Mouse (Mus musculus) retina, embryonic 14.5 days (tissue): ENCODE measurements around the gene Chp1.
"Not testable (repeated sequence)": the region's sequence is repeated elsewhere in the genome, so short reads cannot be mapped to it uniquely, and the experiment has no call there.

Experiments used
- DNase-seq: peaks from one replicate; pipeline ENCODE4 v3.0.0-alpha.2; 2015; ENCODE audit warnings: low spot score

The Chp1 gene

DNA sequence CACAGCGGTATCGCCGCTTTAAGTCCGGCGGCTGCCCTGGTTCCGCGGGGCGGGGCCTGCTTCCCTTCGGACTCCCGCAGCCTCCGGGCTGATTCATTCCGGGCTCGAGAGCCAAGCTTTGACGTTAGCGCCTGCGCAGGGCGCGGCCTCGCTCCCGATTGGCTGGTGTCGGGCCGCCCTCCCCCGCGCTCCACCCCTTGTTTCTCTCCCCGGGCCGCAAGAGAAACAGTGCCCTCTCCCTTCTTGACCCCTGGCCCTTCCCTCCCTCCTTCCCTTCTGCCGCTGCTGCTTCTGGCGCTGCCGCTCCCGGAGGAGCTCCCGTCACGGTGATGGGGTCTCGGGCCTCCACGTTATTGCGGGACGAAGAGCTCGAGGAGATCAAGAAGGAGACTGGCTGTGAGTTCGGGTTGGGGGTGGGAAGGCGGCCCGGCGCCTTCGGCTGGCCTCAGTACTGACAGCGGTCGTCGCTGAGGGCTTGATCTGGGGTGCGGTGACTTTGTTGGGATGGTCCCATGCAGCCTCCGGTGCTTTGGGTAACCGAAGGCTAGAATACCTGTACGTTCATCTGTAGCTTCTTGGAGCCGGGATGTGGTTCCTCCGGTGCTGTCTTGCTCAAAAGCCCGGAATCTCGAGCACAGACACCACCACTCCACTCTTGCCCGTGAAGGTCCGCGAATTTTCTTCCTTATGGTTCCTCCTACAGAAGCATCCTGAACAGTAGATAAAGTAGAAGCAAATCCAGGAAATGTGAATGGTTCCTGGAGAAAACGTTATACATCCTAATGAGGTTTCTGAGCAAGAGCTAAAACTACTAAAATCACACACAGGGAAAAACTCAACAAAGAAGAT, at the start of gene Chp1, which contains the start of gene Exd1:
Gene Chp1 (plus strand): TSS at position 176 of the 849 bp plus-strand sequence.
Gene Exd1 (minus strand): TSS at position 106 of the 849 bp plus-strand sequence.
- peak; percentile 99 for DNase-seq

DNA sequence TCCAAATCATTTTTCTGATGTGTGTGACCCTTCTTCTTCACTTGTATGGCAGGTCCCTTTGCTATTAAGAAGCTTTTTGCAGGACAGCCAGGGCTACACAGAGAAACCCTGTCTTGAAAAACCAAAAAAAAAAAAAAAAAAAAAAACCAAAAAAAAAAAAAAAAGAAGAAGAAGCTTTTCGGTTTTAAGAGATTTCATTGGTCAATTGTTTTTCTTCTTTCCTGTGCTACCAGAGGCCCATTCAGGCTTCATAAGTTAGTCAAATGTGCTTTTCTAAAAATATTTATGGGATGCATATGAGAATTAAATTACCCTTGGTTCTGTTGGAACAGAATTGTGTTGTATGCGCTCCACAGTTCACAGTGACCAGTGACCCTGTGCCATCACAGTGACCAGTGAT, 48.6 kb upstream of the Chp1 start:
- DNase-seq: no peak

DNA sequence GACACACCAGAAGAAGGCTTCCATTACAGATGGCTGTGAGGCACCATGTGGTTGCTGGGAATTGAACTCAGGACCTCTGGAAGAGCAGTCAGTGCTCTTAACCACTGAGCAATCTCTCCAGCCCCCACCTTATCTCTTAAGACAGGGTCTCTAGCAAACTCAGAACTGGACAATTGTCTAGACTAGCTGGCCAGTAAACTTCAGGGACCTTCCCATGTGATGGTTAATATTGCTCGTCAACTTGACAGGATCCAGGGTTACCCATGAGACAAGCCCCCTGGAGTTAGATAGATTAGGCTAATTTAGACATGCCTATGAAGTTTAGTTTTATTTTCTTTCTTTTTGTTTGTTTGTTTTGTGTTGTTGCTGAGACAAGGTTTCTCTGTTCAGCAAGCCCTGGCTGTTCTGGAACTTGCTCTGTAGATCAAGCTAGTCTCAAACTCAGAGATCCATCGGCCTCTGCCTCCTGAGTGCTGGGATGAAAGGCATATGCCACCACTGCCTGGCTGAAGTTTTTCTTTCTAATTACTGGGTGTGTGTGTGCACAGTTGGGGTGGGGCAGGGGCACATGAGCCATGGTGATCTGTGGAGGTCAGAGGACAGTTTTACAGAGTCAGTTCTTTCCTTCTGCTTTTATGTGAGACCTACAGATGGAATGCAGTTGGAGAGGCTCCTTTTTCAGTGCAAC, 46.4 kb upstream of the Chp1 start:
- no peak for DNase-seq

DNA sequence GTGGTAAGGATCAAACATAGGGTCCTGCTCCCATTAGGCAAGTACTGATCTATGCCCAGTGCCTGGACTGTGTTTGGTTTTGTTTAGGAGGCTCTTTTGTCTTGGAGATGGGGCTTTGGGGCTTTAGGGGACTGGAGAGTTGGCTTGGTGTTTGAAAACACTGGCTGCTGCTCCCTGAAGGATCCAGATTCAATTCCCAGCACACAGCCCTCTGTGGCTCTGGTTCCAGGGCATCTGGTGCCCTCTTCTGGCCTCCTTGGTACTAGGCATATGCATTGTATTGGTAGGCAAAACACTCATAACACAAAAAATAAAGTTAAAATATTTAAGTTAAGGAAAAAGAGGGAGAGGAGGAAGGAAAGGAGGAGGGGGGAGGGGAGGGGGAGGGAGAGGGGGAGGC, 40.4 kb upstream of the Chp1 start:
- no peak for DNase-seq

DNA sequence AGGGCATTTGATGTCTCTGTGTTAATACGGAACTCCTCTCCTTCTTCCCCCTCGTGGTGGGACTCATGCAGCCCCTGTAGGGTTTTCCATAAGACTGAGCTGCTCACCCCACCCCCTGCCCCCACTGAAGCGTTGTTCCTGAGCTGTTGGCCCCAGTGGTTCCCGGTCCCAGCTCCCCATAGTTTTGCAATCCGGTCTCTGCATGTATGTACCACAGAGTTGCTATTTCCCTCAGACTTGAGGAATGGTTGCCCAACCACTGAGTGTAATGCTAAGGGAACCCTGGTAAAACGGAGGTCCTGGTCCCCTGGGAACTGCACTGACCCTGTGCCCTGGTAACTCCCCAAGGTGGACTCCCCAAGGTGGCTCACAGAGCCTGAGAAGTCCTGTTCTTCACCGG, 39.0 kb upstream of the Chp1 start:
- not testable (repeated sequence) for DNase-seq

DNA sequence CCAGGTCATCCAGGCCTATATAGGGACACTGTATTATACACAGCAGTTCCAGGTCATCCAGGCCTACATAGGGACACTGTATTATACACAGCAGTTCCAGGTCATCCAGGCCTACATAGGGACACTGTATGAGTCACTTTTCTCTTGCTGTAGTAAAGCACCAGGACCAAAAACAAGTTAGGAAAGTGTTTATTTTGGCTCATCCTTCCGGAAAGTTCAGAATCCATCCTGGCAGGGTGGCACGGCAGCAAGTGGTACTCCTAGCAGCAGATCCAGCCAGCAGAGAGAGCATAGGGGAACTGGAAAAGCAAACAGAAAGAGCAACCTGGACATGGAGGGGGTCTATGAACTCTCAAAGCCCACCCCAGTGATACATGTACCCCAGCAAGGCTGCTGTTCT, 36.6 kb upstream of the Chp1 start:
- no peak for DNase-seq

DNA sequence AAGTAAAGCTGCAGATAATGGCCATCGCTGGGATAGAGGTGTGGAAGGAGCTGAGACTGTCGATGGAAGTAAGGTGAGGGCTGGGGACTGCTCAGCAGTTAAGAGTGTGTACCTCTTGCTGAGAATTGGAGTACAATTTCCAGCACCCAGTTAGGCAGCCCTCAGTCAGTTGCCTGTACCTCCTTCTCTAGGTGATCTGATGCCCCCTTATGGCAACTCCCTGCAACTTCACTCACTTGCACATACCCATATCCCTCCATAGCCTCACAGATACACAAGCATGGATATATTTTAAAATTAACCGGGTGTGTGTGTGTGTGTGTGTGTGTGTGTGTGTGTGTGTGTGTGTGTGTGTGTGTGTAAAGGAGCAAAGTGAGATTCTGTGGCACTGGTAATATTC, 35.2 kb upstream of the Chp1 start:
- no peak for DNase-seq

DNA sequence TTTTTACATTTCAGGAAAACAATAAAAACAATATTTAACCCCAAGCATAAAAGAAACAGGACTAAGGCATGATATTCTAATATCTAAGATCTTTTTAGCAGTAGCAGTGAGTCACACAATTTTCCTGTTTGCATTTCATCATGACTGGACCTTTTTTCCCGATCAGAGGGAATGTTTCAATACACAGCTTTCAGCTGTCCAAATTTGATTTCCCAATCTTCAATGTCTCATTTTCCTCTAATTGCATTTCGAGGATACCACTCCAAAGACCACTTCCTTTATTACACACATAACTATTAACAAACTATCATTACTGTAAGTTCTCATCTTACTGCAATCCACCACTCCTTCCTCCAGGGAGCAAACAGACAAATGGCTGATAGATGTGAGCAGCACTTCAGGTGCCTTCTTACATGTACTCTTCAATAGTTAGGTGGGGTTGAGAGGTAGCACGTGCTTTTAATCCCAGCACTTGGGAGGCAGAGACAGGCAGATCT, 33.4 kb upstream of the Chp1 start:
- DNase-seq: no peak

DNA sequence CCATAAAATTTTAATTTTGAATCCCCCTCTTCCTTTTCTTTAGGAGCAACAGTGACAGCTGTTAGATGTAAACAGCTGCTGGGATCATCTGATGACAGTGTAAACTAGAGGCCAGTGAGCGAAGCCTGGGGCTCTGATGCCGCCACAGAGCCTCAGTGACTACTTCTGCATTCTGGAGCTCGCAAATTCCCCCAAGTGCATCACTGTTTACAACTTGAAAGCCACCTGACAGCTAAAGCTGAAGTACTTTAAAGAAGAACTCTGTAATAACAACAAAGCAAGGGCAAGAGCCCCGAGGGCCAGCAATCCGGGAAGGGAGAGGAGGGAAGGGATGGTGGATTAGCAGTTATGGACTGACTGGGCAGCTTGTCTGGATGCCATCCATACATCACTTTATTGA, 30.7 kb upstream of the Chp1 start:
- DNase-seq: no peak

DNA sequence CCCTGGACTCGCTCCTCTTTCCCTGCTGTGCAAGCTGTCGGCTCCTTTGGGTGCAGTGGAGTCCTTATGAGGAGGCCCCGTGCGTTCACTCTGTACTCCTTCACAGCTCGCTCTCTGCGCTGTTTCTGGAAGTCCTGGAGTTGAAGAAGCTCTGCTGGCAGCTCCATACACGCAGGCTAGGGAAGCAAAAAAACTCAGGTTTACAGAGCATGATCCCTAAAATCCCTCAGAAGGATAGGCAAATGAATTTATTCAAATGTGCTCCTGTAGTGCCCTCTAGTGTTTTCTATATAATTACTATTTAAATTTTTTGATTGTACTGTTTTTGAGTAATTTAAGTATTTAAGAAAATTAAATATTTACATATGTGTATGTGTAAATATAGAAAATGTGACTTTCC, 26.9 kb upstream of the Chp1 start:
- DNase-seq: peak; percentile 49

DNA sequence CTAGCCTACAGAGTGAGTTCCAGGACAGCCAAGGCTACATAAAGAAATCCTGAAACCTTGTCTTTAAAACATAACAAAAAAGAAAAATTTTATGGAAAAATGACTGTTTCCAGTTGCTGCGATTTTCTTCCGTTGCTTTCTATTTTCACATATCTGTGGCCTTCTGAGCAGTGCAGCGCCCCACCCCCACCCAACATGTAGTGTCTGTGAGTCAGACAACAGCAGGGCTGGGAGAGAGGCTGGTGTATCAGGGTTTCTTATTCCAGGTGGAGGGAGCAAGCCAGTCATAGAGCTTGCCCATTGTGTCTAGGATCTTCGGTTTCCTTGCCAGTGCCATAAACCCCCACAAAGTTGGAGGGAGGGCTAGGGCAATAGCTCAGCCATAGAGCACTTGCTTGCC, 23.7 kb upstream of the Chp1 start:
- no peak for DNase-seq

DNA sequence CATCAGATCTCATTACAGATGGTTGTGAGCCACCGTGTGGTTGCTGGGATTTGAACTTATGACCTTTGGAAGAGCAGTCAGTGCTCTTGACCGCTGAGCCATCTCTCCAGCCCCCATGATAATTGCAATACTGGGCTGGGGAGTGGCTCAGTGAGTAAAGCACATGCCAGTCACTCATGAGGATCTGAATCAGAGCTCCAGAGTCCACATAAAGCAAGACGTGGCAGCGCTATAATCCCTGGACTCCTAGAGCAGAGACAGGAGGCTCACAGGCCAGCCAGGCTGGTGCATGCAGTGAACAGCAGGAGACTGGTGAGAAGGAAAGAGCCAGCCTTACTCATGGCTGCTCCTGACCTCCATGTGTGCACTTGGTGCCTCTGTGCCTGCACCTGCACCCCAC, 22.1 kb upstream of the Chp1 start:
- no peak for DNase-seq

DNA sequence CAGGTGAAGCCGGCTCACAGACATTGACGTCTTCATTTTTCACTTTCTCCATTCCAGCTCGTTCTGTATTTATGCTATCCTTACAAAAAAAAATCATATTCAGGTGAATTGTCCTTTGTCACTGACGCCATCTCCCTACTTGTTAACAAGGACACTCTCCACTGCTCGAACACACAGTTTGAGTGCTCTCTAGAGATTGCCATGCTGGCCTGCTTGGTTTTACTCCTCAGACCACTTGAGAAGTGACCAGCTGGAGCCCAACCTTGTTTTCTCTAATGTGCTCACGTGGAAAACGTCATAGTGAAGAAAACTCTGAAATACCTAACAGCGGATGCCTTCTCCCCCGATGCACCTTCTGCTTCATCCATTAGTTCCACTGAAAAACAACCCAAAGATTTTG, 8.7 kb upstream of the Chp1 start:
- DNase-seq: no peak

DNA sequence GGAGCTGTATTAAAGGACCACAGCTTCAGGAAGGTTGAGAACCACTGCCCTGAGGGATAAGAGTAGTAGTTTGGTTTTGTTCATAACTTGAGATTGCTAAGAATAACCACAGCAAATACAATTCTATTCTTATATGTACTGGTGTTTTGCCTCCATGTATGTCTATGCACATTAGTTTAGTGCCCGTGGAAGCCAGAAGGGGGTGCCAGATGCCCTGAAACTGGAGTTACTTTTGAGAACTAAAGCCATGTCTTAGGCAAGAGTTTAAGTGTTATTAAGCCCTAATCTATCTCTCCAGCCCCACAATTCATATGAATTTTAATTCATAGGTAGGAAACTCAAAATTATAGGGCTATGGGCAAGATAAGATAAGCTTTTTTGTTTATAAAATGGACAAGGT, 5.4 kb upstream of the Chp1 start:
- DNase-seq: peak; percentile 71

DNA sequence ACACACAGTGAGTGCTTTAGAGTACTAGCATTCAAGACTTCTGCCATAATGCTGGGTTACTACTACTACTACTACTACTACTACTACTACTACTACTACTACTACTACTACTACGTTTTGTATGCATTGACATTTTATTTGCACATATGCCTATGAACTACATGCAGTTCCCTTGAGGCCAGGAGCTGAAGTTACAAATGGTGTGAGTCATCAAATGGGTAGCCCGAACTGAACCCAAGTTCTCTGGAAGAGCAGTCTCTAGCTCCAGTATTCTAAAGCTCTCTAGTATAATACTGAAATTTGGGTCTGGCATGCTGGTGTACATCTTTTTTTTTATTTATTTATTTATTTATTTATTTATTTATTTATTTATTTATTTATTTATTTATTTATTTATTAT, 3.8 kb upstream of the Chp1 start:
- DNase-seq: no peak

DNA sequence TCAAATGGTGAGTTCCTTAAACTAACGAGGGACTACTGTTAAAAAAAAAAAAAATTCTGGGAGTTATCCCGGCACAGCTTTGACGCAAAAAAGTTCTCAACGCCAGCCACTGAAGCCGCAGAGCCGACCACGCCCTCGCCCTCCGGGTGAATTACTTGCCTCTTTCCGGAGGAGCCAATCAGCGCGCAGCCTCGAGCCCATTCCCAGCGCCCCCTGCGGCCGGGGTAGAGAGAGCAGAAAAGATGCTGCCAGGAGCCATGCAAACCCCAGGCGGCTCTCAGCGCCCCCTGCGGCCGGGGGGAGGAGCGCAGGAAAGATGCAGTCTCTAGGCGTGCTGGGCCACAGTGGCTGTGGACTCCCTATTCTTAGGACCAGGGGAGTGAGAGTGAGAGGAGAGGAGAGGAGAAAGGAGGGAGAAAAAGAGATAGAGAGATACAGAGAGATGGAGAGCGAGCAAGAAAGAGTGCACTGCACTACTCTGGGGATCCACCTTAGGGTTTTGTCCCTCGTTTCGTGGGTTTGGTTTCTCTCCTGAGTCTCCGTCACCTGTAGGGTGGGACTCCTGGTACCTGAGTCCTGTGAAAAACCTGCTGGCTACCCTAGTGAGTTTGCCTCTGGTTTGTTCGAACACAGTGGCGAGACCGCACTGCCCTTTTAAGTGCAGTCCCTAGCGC, 512 bp upstream of the Chp1 start:
- DNase-seq: peak; percentile 85

DNA sequence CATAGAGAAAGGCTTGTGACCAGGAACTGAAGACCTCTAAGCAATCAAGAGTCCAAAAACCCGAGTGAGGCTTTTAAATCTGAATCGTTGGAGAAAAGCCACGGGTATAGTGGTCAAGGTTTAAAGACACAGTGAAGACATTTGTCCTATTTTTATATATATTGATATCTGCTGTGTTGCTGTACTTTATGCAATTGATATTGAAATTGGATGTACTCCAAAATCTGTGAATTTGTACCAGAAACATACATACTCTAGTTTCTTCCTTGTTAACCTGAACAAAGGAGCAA, 819 bp downstream of the Chp1 start:
- no peak for DNase-seq

DNA sequence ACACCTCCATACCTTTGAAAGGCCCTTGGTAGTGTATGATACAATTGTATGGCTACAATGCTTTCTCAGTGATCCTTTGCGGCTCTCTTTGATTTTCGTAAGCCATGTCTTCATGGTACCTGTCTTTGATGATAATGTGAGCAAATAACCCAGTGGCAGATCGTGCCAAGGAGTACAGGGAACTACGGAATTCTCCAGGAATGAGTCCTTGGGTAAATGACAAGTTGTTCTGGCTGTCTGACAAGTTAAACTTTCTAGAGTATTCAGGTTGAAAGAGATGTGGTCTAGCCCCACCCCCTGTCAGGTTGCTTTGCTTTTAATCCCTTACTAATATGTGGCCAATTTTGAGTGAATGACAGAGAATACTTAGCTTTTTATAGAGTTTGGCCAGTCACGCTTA, 1.2 kb downstream of the Chp1 start:
- DNase-seq: no peak

DNA sequence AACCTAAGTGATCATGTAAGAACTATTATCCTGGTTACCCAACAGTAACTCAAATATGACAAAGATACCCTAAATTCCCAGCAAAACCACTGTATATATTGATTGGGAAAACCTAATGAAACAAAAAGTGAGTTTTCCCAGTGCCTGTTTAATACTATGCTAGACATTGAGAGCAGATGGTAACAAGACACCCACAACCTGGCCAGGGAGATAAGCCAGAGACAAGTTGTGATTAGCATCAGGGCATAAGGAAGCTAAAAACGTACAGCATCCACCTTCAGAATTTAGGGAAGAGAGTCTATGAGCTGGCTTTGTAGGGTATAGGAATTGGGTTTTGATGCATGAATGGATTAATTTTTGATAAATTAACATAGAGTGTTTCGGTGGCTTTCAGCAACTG, 2.2 kb downstream of the Chp1 start:
- no peak for DNase-seq

DNA sequence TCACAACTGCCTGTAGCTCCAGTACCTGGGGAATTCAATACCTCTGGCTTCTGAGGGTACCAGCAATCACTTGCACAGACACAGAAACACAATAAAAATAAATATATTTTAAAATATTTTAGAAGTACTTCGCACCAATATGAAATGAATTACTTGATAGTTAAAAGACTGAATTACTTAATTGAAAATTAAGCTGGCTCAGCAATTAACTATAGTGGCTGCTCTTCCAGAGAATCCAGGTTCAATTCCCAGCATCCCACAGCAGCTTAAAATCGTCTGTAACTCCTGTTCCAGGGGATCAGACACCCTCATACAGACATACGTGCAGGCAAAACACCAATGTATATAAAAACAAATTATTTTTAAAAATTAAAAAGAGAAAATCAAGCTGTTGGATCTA, 10.5 kb downstream of the Chp1 start:
- no peak for DNase-seq

DNA sequence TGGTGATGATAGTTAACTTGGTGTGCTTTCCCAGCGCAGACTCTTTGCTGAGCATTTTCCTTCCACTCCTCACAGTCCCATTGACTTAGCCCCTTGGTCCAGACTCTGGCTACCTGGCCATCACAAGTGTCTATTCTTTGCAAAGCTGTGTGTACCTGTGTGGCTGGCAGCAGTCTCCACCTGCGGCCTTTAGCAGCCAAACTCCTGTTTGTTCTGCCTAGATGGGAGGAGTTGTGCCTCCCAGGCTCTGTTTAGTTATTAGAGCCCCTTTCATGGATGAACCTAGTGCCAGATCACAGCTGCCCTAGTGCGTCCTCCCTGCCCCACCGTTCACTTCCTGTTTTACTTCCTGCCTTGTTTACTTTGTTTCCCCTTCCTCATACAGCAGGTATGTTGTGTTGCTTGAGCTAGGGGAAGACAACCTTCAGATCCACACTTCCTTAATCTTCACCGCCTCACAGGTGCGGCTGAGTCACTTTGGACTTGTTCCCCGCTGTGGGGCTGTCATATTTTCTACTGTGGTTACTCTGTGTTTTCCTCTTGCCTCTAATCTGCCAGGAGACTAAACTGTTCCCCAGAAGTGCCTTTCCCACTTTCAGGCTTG, 11.3 kb downstream of the Chp1 start:
- DNase-seq: no peak

DNA sequence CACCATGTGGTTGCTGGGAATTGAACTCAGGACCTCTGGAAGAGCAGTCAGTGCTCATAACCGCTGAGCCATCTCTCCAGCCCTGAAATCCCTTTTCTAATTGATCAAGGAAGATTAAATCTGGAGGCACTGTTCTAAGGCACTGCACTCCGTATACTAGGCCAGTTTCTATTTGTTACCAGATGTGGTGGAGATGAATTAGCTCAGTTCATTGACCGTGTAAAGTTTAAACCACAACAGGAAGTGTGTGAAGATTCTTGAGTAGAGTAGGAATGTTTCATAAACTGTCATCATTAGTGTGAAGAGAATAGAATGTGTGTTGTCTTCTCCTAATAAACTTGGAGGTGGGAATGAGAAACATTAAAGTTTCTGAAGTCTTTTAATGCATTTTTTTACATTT, 14.3 kb downstream of the Chp1 start:
- no peak for DNase-seq

DNA sequence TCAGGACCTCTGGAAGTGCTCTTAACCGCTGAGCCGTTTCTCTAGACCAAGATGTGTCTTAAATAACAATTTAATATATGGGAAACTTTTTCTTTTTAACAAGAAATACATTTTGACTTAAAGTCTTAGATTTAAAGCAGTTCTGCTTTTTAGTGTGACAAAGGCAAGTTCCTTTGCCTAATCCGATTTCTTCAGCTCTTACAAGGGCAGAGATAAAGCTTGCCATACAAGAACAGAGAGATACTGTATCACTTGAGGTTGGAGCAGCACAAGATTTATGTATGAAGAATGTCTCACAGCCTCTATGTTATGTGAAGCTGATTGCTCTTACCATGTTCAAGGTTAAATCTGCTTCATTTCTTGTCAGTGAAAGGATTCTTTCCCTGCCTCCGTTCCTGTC, 17.8 kb downstream of the Chp1 start:
- DNase-seq: no peak
